Mouse (Mus musculus) left cerebral cortex, postnatal 14 days (tissue): ENCODE measurements around the gene Gm7029. TPM values are rescaled to one million over a fixed set of nuclear protein-coding genes. Genes with fewer than 3 reads are reported as not detected.
"Not testable (repeated sequence)": the region's sequence is repeated elsewhere in the genome, so short reads cannot be mapped to it uniquely, and the experiment has no call there.

ENCODE experiments used
- DNase-seq, 2 experiments: peaks; one replicate each; pipeline ENCODE4 v3.0.0; 2021 to 2022; ENCODE audit warnings: low spot score in 2 of 2, mixed read lengths in 1 of 2
- intact Hi-C: fragments of 180-260 bp; cut with DNase I; formaldehyde crosslinking; loops from one replicate; pipeline ENCODE4 v1.15.1; 2025
- long read RNA-seq, 2 experiments: library from polyadenylated mRNA; stranded (forward); transcript quantifications; one replicate each; pipeline ENCODE4 v2.0.0; 2021
- total RNA-seq, 2 experiments: library from RNA; stranded (reverse); gene quantifications; 2 replicates each; pipeline ENCODE4 v1.2.3; 2021

The Gm7029 gene
- not detected for total RNA-seq
- long read RNA-seq, experiment 1 = 0 reads
- long read RNA-seq, experiment 2 = 0 reads

GRCm38 (mm10) chr17:33873537-33873936, at the start of gene Gm7029:
Gene Gm7029, plus strand, starts transcription at chr17:33873837.
- DNase-seq, intact Hi-C loops: not testable (repeated sequence)

GRCm38 (mm10) chr17:33824084-33824996, 49.3 kb upstream of the Gm7029 start, which contains the start of the genes Rps28 and Ndufa7:
Gene Rps28, minus strand, starts transcription at chr17:33824562.
Gene Ndufa7, plus strand, starts transcription at chr17:33824572.
- DNase-seq = peak; percentile 98 to 99
- intact Hi-C loops = no loop called here

GRCm38 (mm10) chr17:33824997-33825330, 48.7 kb upstream of the Gm7029 start:
- intact Hi-C loops, DNase-seq: not testable (repeated sequence)

- no peak for DNase-seq
- intact Hi-C loops = no loop called here
Observed at GRCm38 (mm10) chr17:33825462-33825861, 48.2 kb upstream of the Gm7029 start.

GRCm38 (mm10) chr17:33826850-33827249, 46.8 kb upstream of the Gm7029 start:
- intact Hi-C loops = no loop called here
- DNase-seq = peak; percentile 78 to 79

GRCm38 (mm10) chr17:33828892-33829291, 44.7 kb upstream of the Gm7029 start:
- intact Hi-C loops = no loop called here
- DNase-seq = no peak

GRCm38 (mm10) chr17:33829561-33829960, 44.1 kb upstream of the Gm7029 start:
- DNase-seq = no peak
- intact Hi-C loops = no loop called here

- intact Hi-C loops = no loop called here
- peak; percentile 92 to 93 for DNase-seq
Observed at GRCm38 (mm10) chr17:33842966-33843795, 30.5 kb upstream of the Gm7029 start, which contains the start of gene Cd320. Gene Cd320, plus strand, starts transcription at chr17:33843091.

- intact Hi-C loops = no loop called here
- no peak for DNase-seq
Observed at GRCm38 (mm10) chr17:33844196-33844595, 29.4 kb upstream of the Gm7029 start.

GRCm38 (mm10) chr17:33848139-33848538, 25.5 kb upstream of the Gm7029 start:
- DNase-seq = no peak
- intact Hi-C loops = no loop called here

- intact Hi-C loops = no loop called here
- DNase-seq = no peak
Observed at GRCm38 (mm10) chr17:33851331-33851730, 22.3 kb upstream of the Gm7029 start.

GRCm38 (mm10) chr17:33857816-33858215, 15.8 kb upstream of the Gm7029 start:
- DNase-seq = no peak
- intact Hi-C loops = no loop called here

- peak; percentile 82 to 93 for DNase-seq
- intact Hi-C loops = no loop called here
Observed at GRCm38 (mm10) chr17:33865330-33866030, 8.2 kb upstream of the Gm7029 start.

GRCm38 (mm10) chr17:33874411-33874810, 774 bp downstream of the Gm7029 start:
- intact Hi-C loops = no loop called here
- DNase-seq = no peak

GRCm38 (mm10) chr17:33875797-33876196, 2.2 kb downstream of the Gm7029 start:
- DNase-seq, intact Hi-C loops: not testable (repeated sequence)

GRCm38 (mm10) chr17:33884320-33884719, 10.7 kb downstream of the Gm7029 start:
- DNase-seq, intact Hi-C loops: not testable (repeated sequence)

GRCm38 (mm10) chr17:33887802-33888201, 14.2 kb downstream of the Gm7029 start:
- intact Hi-C loops, DNase-seq: not testable (repeated sequence)

- intact Hi-C loops, DNase-seq: not testable (repeated sequence)
Observed at GRCm38 (mm10) chr17:33888230-33888629, 14.6 kb downstream of the Gm7029 start.

GRCm38 (mm10) chr17:33889941-33890532, 16.4 kb downstream of the Gm7029 start:
- DNase-seq, intact Hi-C loops: not testable (repeated sequence)
